9 mouse cellular contexts compared by ENCODE assay signal in genomic region chr8:84797971-84798370, GRCm38 (mm10). TPM values are rescaled to one million over a fixed set of nuclear protein-coding genes. Genes with fewer than 3 reads are reported as not detected.
A peak's percentile ranks its signal among the peaks of the same experiment; 100 is the strongest.
DNase-seq lines count a peak whose midpoint lies in the region; ATAC-seq and TF ChIP-seq lines count a peak whose summit lies in the region.
"Had no signal": no experiment of that assay in that cellular context is flagged by ENCODE, and none has a peak within 500 bp of the region (broad histone marks: within the 10 kb centered on the region; RNA-seq: fewer than 3 reads in every experiment).

No protein-coding gene starts in this region.

- H3K9me3 ChIP-seq in lung, embryonic 14.5 days (ENCODE audit: low read depth, low read length) = no peaks in the 10 kb centered on the region
- H3K9me3 ChIP-seq in forebrain, embryonic 15.5 days = no peaks in the 10 kb centered on the region
- no peaks in the 10 kb centered on the region for H3K9me3 ChIP-seq in kidney, embryonic 14.5 days (ENCODE audit: control insufficient read depth, low read length)
- H3K9me3 ChIP-seq: liver, embryonic 13.5 days had no signal

- no peak for TF ChIP-seq POLR2A in myocyte (IDR thresholded peaks at IDR 0.05; ENCODE audit: insufficient read length, low read depth)

- no peak overlapping the region for H3ac ChIP-seq in myocyte (ENCODE audit: control insufficient read depth, insufficient read length)

- peak; percentile 13 for DNase-seq in gastrocnemius, postnatal 10 days
- DNase-seq in gastrocnemius, adult 18-20 months (ENCODE audit: low spot score) = no peak
- no peak for DNase-seq in lung, embryonic 14.5 days
- no peak for DNase-seq in lung, postnatal 4 days
- no peak for DNase-seq in kidney, adult 18-20 months
- DNase-seq: liver, embryonic 13.5 days had no signal

- no peak overlapping the region for H3K27ac ChIP-seq in lung, embryonic 14.5 days (ENCODE audit: low read depth)
- H3K27ac ChIP-seq in forebrain, embryonic 15.5 days (replicated peaks) = peak overlapping the region; percentile 97
- no peak overlapping the region for H3K27ac ChIP-seq in kidney, embryonic 14.5 days (ENCODE audit: low read depth, low read length)
- H3K27ac ChIP-seq: liver, embryonic 13.5 days had no signal

- TF ChIP-seq CTCF in lung, embryonic 14.5 days (IDR thresholded peaks at IDR 0.05; ENCODE audit: low read depth) = no peak

- peaks cover 28% of the 10 kb centered on the region for H3K4me1 ChIP-seq in lung, embryonic 14.5 days (ENCODE audit: insufficient read depth)
- H3K4me1 ChIP-seq in forebrain, embryonic 15.5 days = peaks cover 77% of the 10 kb centered on the region
- H3K4me1 ChIP-seq in kidney, embryonic 14.5 days (ENCODE audit: control insufficient read depth, insufficient read depth, low read length) = 0 out of 2 replicates have a peak, but pooled peaks cover 7% of the 10 kb centered on the region

- WGBS in lung, embryonic 14.5 days = 73% methylated on average over 6 of the region's 6 CpGs
- 50% methylated on average over 6 of the region's 6 CpGs for WGBS in forebrain, embryonic 15.5 days
- 80% methylated on average over 6 of the region's 6 CpGs for WGBS in kidney, embryonic 14.5 days

- H3K36me3 ChIP-seq in lung, embryonic 14.5 days (ENCODE audit: insufficient read depth) = peaks cover 13% of the 10 kb centered on the region; the same call in 1 of the 2 replicates
- H3K36me3 ChIP-seq in forebrain, embryonic 15.5 days = no peaks in the 10 kb centered on the region
- peaks cover 6% of the 10 kb centered on the region for H3K36me3 ChIP-seq in myocyte (ENCODE audit: control insufficient read depth, insufficient read depth)
- H3K36me3 ChIP-seq in kidney, embryonic 14.5 days (ENCODE audit: control insufficient read depth, insufficient read depth, low read length) = no peaks in the 10 kb centered on the region
- H3K36me3 ChIP-seq: liver, embryonic 13.5 days had no signal

- peak overlapping the region; percentile 74 for H3K4me3 ChIP-seq in lung, embryonic 14.5 days (ENCODE audit: low read depth, low read length)
- peak overlapping the region; percentile 84 for H3K4me3 ChIP-seq in forebrain, embryonic 15.5 days
- peak overlapping the region; percentile 51 for H3K4me3 ChIP-seq in myocyte
- H3K4me3 ChIP-seq in kidney, embryonic 14.5 days (ENCODE audit: low read length) = no peak overlapping the region

- H3K27me3 ChIP-seq in lung, embryonic 14.5 days (ENCODE audit: insufficient read depth, low read length) = peaks cover 22% of the 10 kb centered on the region
- no peaks in the 10 kb centered on the region for H3K27me3 ChIP-seq in forebrain, embryonic 15.5 days
- no peaks in the 10 kb centered on the region for H3K27me3 ChIP-seq in myocyte (ENCODE audit: control insufficient read depth, insufficient read depth, insufficient read length)
- peaks cover 93% of the 10 kb centered on the region for H3K27me3 ChIP-seq in kidney, embryonic 14.5 days (ENCODE audit: control insufficient read depth, insufficient read depth, low read length)

- peak overlapping the region; percentile 89 for H3K4me2 ChIP-seq in lung, embryonic 14.5 days
- peak overlapping the region; percentile 69 for H3K4me2 ChIP-seq in forebrain, embryonic 15.5 days (replicated peaks)
- H3K4me2 ChIP-seq in myocyte (ENCODE audit: low read depth) = peak overlapping the region; percentile 95
- no peak overlapping the region; the same call in 1 of the 2 replicates for H3K4me2 ChIP-seq in kidney, embryonic 14.5 days (replicated peaks; ENCODE audit: low read depth, low read length)

- peak overlapping the region; percentile 17; the same call in 1 of the 2 replicates for H3K9ac ChIP-seq in lung, embryonic 14.5 days
- peak overlapping the region; percentile 95 for H3K9ac ChIP-seq in forebrain, embryonic 15.5 days (replicated peaks)
- H3K9ac ChIP-seq in kidney, embryonic 14.5 days (ENCODE audit: low read depth, low read length) = no peak overlapping the region
- H3K9ac ChIP-seq: liver, embryonic 13.5 days had no signal

- peaks cover 62% of the 10 kb centered on the region for H3K79me2 ChIP-seq in myocyte (ENCODE audit: control insufficient read depth, insufficient read depth)

- ATAC-seq in lung, embryonic 14.5 days (ENCODE audit: insufficient read depth) = no peak
- ATAC-seq in forebrain, embryonic 15.5 days (replicated peaks) = no peak
- no peak for ATAC-seq in kidney, embryonic 14.5 days (ENCODE audit: low FRiP score, low TSS enrichment)

TF ChIP-seq in myocyte, 11 proteins besides CTCF, POLR2A, EP300 and RAD21:
- TF ChIP-seq E2F4 (IDR thresholded peaks at IDR 0.05; ENCODE audit: insufficient read depth) = no peak
- peak; percentile 26 for TF ChIP-seq POLR2AphosphoS2 (IDR thresholded peaks at IDR 0.05; ENCODE audit: insufficient read length, low read depth)

RNA-seq across cellular contexts. Expression of gene Nfix, which starts 2.2 kb away (rescaled TPM):
- 100 to 1,000 TPM; 598 to 734 TPM for total RNA-seq in gastrocnemius, postnatal 10 days (2021)
- 100 to 1,000 TPM; 481 to 528 TPM for total RNA-seq in gastrocnemius, adult 18-20 months (2021)
- 42.3 and 44.1 TPM in 2 replicates for polyA plus RNA-seq in lung, embryonic 14.5 days (2014; fragmentation: Nextera tagmentation; extraction: Ambion mirVana)
- polyA plus RNA-seq in forebrain, embryonic 15.5 days (2015; fragmentation: Nextera tagmentation; extraction: Ambion mirVana) = 413 and 445 TPM in 2 replicates
- polyA plus RNA-seq in myocyte (2012; fragmentation: generic; extraction: Trizol) = 65.7 TPM
- polyA plus RNA-seq in kidney, embryonic 14.5 days (2014; fragmentation: Nextera tagmentation; extraction: Ambion mirVana) = 9.4 and 10.9 TPM in 2 replicates

RNA-seq across cellular contexts. Expression of gene Dand5, which starts 24.7 kb away (rescaled TPM):
- total RNA-seq in gastrocnemius, postnatal 10 days (2021) = 1 to 10 TPM; 5.8 to 7.3 TPM
- 10 to 100 TPM; 12.8 to 12.9 TPM for total RNA-seq in gastrocnemius, adult 18-20 months (2021)
- polyA plus RNA-seq in lung, embryonic 14.5 days (2014; fragmentation: Nextera tagmentation; extraction: Ambion mirVana) = 4.5 and 4.6 TPM in 2 replicates
- polyA plus RNA-seq in forebrain, embryonic 15.5 days (2015; fragmentation: Nextera tagmentation; extraction: Ambion mirVana) = 8.1 and 8.9 TPM in 2 replicates
- polyA plus RNA-seq in myocyte (2012; fragmentation: generic; extraction: Trizol) = 6.7 TPM
- 5.9 and 6.0 TPM in 2 replicates for polyA plus RNA-seq in kidney, embryonic 14.5 days (2014; fragmentation: Nextera tagmentation; extraction: Ambion mirVana)

RNA-seq across cellular contexts. Expression of gene Gadd45gip1, which starts 33.4 kb away (rescaled TPM):
- 10 to 100 TPM; 30.3 to 33.4 TPM for total RNA-seq in gastrocnemius, postnatal 10 days (2021)
- 10 to 100 TPM; 22.9 to 24.2 TPM for total RNA-seq in gastrocnemius, adult 18-20 months (2021)
- polyA plus RNA-seq in lung, embryonic 14.5 days (2014; fragmentation: Nextera tagmentation; extraction: Ambion mirVana) = 44.2 and 45.0 TPM in 2 replicates
- polyA plus RNA-seq in forebrain, embryonic 15.5 days (2015; fragmentation: Nextera tagmentation; extraction: Ambion mirVana) = 36.3 and 39.9 TPM in 2 replicates
- polyA plus RNA-seq in myocyte (2012; fragmentation: generic; extraction: Trizol) = 21.8 TPM
- polyA plus RNA-seq in kidney, embryonic 14.5 days (2014; fragmentation: Nextera tagmentation; extraction: Ambion mirVana) = 49.2 and 54.2 TPM in 2 replicates

RNA-seq across cellular contexts. Expression of gene Rad23a, which starts 42.5 kb away (rescaled TPM):
- 100 to 1,000 TPM; 124 to 130 TPM for total RNA-seq in gastrocnemius, postnatal 10 days (2021)
- 100 to 1,000 TPM; 171 to 176 TPM for total RNA-seq in gastrocnemius, adult 18-20 months (2021)
- polyA plus RNA-seq in lung, embryonic 14.5 days (2014; fragmentation: Nextera tagmentation; extraction: Ambion mirVana) = 118 and 123 TPM in 2 replicates
- 82.1 and 85.1 TPM in 2 replicates for polyA plus RNA-seq in forebrain, embryonic 15.5 days (2015; fragmentation: Nextera tagmentation; extraction: Ambion mirVana)
- 139 TPM for polyA plus RNA-seq in myocyte (2012; fragmentation: generic; extraction: Trizol)
- polyA plus RNA-seq in kidney, embryonic 14.5 days (2014; fragmentation: Nextera tagmentation; extraction: Ambion mirVana) = 124 and 125 TPM in 2 replicates

RNA-seq across cellular contexts. Expression of gene Calr, which starts 48.8 kb away (rescaled TPM):
- 100 to 1,000 TPM; 234 to 286 TPM for total RNA-seq in gastrocnemius, postnatal 10 days (2021)
- 100 to 1,000 TPM; 145 to 160 TPM for total RNA-seq in gastrocnemius, adult 18-20 months (2021)
- 886 and 920 TPM in 2 replicates for polyA plus RNA-seq in lung, embryonic 14.5 days (2014; fragmentation: Nextera tagmentation; extraction: Ambion mirVana)
- polyA plus RNA-seq in forebrain, embryonic 15.5 days (2015; fragmentation: Nextera tagmentation; extraction: Ambion mirVana) = 559 and 575 TPM in 2 replicates
- 385 TPM for polyA plus RNA-seq in myocyte (2012; fragmentation: generic; extraction: Trizol)
- 758 and 944 TPM in 2 replicates for polyA plus RNA-seq in kidney, embryonic 14.5 days (2014; fragmentation: Nextera tagmentation; extraction: Ambion mirVana)
